Mouse (Mus musculus): ENCODE measurements around the gene Fam76a. TPM values are rescaled to one million over a fixed set of nuclear protein-coding genes. Genes with fewer than 3 reads are reported as not detected.
A peak's percentile ranks its signal among the peaks of the same experiment; 100 is the strongest.

The Fam76a gene
- polyA plus RNA-seq, 1 experiment from 2014 or later = 29.0 TPM

- Histone ChIP-seq H3K27me3 (replicated peaks) (no peaks in the 10 kb centered on the region), H3K27ac (ENCODE audit: poor library complexity, severe bottlenecking) (peak overlapping the region; percentile 92), H3K4me3 (no peak overlapping the region), H3K9ac (no peak overlapping the region), H3K9me3 (replicated peaks) (no peaks in the 10 kb centered on the region), H3K4me1 (replicated peaks) (peaks cover 61% of the 10 kb centered on the region), H3K36me3 (no peaks in the 10 kb centered on the region), H3K4me2 (no peak overlapping the region)
- ATAC-seq (ENCODE audit: insufficient number of reproducible peaks, low FRiP score) = no peak
- 54% methylated on average over 3 of the region's 3 CpGs for WGBS
Observed at GRCm38 (mm10) chr4:132959679-132960045, 37.3 kb upstream of the Fam76a start.

GRCm38 (mm10) chr4:132958741-132959678 lies 36.7 kb upstream of the Fam76a start:
- peak; percentile 79 for ATAC-seq (ENCODE audit: insufficient number of reproducible peaks, low FRiP score)
- Histone ChIP-seq H3K27ac (ENCODE audit: poor library complexity, severe bottlenecking) (peak overlapping the region; percentile 92), H3K9me3 (replicated peaks) (no peaks in the 10 kb centered on the region), H3K9ac (no peak overlapping the region; the same call in 1 of the 2 replicates), H3K4me2 (peak overlapping the region; percentile 22; the same call in 1 of the 2 replicates), H3K27me3 (replicated peaks) (no peaks in the 10 kb centered on the region), H3K4me1 (replicated peaks) (peaks cover 59% of the 10 kb centered on the region), H3K4me3 (no peak overlapping the region), H3K36me3 (no peaks in the 10 kb centered on the region)
- 7% methylated on average over 10 of the region's 10 CpGs for WGBS

GRCm38 (mm10) chr4:132955395-132955791 lies 33.0 kb upstream of the Fam76a start:
- Histone ChIP-seq H3K36me3 (no peaks in the 10 kb centered on the region), H3K27me3 (replicated peaks) (no peaks in the 10 kb centered on the region), H3K4me2 (no peak overlapping the region), H3K4me3 (no peak overlapping the region), H3K9ac (no peak overlapping the region), H3K4me1 (replicated peaks) (peaks cover 50% of the 10 kb centered on the region), H3K27ac (ENCODE audit: poor library complexity, severe bottlenecking) (peak overlapping the region; percentile 31), H3K9me3 (replicated peaks) (no peaks in the 10 kb centered on the region)
- ATAC-seq (ENCODE audit: insufficient number of reproducible peaks, low FRiP score) = no peak
- WGBS = 23% methylated on average over 2 of the region's 2 CpGs

GRCm38 (mm10) chr4:132954530-132955394 lies 32.4 kb upstream of the Fam76a start:
- Histone ChIP-seq H3K9ac (no peak overlapping the region), H3K4me2 (no peak overlapping the region), H3K27me3 (replicated peaks) (no peaks in the 10 kb centered on the region), H3K4me3 (no peak overlapping the region), H3K36me3 (no peaks in the 10 kb centered on the region), H3K9me3 (replicated peaks) (no peaks in the 10 kb centered on the region), H3K27ac (ENCODE audit: poor library complexity, severe bottlenecking) (peak overlapping the region; percentile 31), H3K4me1 (replicated peaks) (peaks cover 50% of the 10 kb centered on the region)
- 48% methylated on average over 7 of the region's 7 CpGs for WGBS
- ATAC-seq (ENCODE audit: insufficient number of reproducible peaks, low FRiP score) = no peak

GRCm38 (mm10) chr4:132950999-132951398 lies 28.6 kb upstream of the Fam76a start:
- no peak overlapping the region for H3K4me3 ChIP-seq
- no peak overlapping the region for H3K27ac ChIP-seq (ENCODE audit: poor library complexity, severe bottlenecking)
- H3K4me1 ChIP-seq (replicated peaks) = peaks cover 47% of the 10 kb centered on the region
- H3K9ac ChIP-seq = no peak overlapping the region
- no peaks in the 10 kb centered on the region for H3K36me3 ChIP-seq
- ATAC-seq (ENCODE audit: insufficient number of reproducible peaks, low FRiP score) = no peak
- no peak overlapping the region for H3K4me2 ChIP-seq
- no peaks in the 10 kb centered on the region for H3K9me3 ChIP-seq (replicated peaks)
- WGBS = 31% methylated on average over 2 of the region's 2 CpGs
- H3K27me3 ChIP-seq (replicated peaks) = no peaks in the 10 kb centered on the region

- no peaks in the 10 kb centered on the region for H3K9me3 ChIP-seq (replicated peaks)
- ATAC-seq (ENCODE audit: insufficient number of reproducible peaks, low FRiP score) = no peak
- peak overlapping the region; percentile 37; the same call in 1 of the 2 replicates for H3K9ac ChIP-seq
- H3K27me3 ChIP-seq (replicated peaks) = no peaks in the 10 kb centered on the region
- H3K36me3 ChIP-seq = no peaks in the 10 kb centered on the region
- H3K4me3 ChIP-seq = peak overlapping the region; percentile 21
- whole genome bisulfite sequencing = 23% methylated on average over 24 of the region's 24 CpGs
- H3K4me1 ChIP-seq (replicated peaks) = peaks cover 46% of the 10 kb centered on the region
- peak overlapping the region; percentile 59 for H3K4me2 ChIP-seq
- no peak overlapping the region for H3K27ac ChIP-seq (ENCODE audit: poor library complexity, severe bottlenecking)
Observed at GRCm38 (mm10) chr4:132949882-132950532, 27.6 kb upstream of the Fam76a start.

- H3K27ac ChIP-seq (ENCODE audit: poor library complexity, severe bottlenecking) = peak overlapping the region; percentile 88
- H3K9ac ChIP-seq = peak overlapping the region; percentile 56
- peak overlapping the region; percentile 9; the same call in 1 of the 2 replicates for H3K4me3 ChIP-seq
- no peaks in the 10 kb centered on the region for H3K27me3 ChIP-seq (replicated peaks)
- no peaks in the 10 kb centered on the region for H3K9me3 ChIP-seq (replicated peaks)
- no peaks in the 10 kb centered on the region for H3K36me3 ChIP-seq
- 18% methylated on average over 27 of the region's 27 CpGs for WGBS
- H3K4me2 ChIP-seq = peak overlapping the region; percentile 47
- peak; percentile 37 for ATAC-seq (ENCODE audit: insufficient number of reproducible peaks, low FRiP score)
- peaks cover 55% of the 10 kb centered on the region for H3K4me1 ChIP-seq (replicated peaks)
Observed at GRCm38 (mm10) chr4:132946047-132947001, 24.0 kb upstream of the Fam76a start.

- no peaks in the 10 kb centered on the region for H3K27me3 ChIP-seq (replicated peaks)
- H3K4me3 ChIP-seq = peak overlapping the region; percentile 9; the same call in 1 of the 2 replicates
- H3K4me1 ChIP-seq (replicated peaks) = peaks cover 49% of the 10 kb centered on the region
- peak overlapping the region; percentile 56 for H3K9ac ChIP-seq
- H3K27ac ChIP-seq (ENCODE audit: poor library complexity, severe bottlenecking) = peak overlapping the region; percentile 88
- WGBS = 3% methylated on average over 15 of the region's 15 CpGs
- peak; percentile 77 for ATAC-seq (ENCODE audit: insufficient number of reproducible peaks, low FRiP score)
- no peaks in the 10 kb centered on the region for H3K9me3 ChIP-seq (replicated peaks)
- H3K4me2 ChIP-seq = peak overlapping the region; percentile 47
- H3K36me3 ChIP-seq = no peaks in the 10 kb centered on the region
Observed at GRCm38 (mm10) chr4:132945261-132946046, 23.1 kb upstream of the Fam76a start.

GRCm38 (mm10) chr4:132944776-132945175 lies 22.4 kb upstream of the Fam76a start:
- Histone ChIP-seq H3K9ac (no peak overlapping the region), H3K27ac (ENCODE audit: poor library complexity, severe bottlenecking) (peak overlapping the region; percentile 88; the same call in 1 of the 2 replicates), H3K9me3 (replicated peaks) (no peaks in the 10 kb centered on the region), H3K4me2 (no peak overlapping the region), H3K36me3 (no peaks in the 10 kb centered on the region), H3K4me3 (no peak overlapping the region), H3K27me3 (replicated peaks) (no peaks in the 10 kb centered on the region), H3K4me1 (replicated peaks) (peaks cover 42% of the 10 kb centered on the region)
- no peak for ATAC-seq (ENCODE audit: insufficient number of reproducible peaks, low FRiP score)
- 71% methylated on average over 4 of the region's 4 CpGs for WGBS
